Mouse (Mus musculus) kidney, postnatal 0 days (tissue): ENCODE data around the gene Lrpprc. TPM values are rescaled to one million over a fixed set of nuclear protein-coding genes. Genes with fewer than 3 reads are reported as not detected.

Experiments
- ATAC-seq: fragments of 200-750 bp; cut with Nextera tagmentation; replicated peaks from 2 replicates; pipeline ENCODE4 v1.8.0; 2017; ENCODE audit warnings: low read depth, moderate number of reproducible peaks, moderate TSS enrichment, moderate library complexity; ENCODE audit not compliant: low FRiP score
- DNase-seq: peaks from one replicate; pipeline ENCODE4 v3.0.0-alpha.2; 2016; ENCODE audit warnings: low spot score
- H3K27ac ChIP-seq: fragments of 300-500 bp; sonication (generic); 2 replicates; pipeline ENCODE4 v1.5.1; 2014; ENCODE audit warnings: mild to moderate bottlenecking
- H3K27me3 ChIP-seq: fragments of 300-500 bp; sonication (generic); 2 replicates; pipeline ENCODE4 v1.6.1; 2014; ENCODE audit warnings: low read length, mixed read lengths; ENCODE audit not compliant: insufficient read depth
- H3K36me3 ChIP-seq: fragments of 300-500 bp; sonication (generic); 2 replicates; pipeline ENCODE4 v1.6.1; 2014; ENCODE audit warnings: low read length, mixed read lengths; ENCODE audit not compliant: insufficient read depth
- H3K4me1 ChIP-seq: fragments of 300-500 bp; sonication (generic); replicated peaks from 2 replicates; pipeline ENCODE4 v1.6.1; 2014; ENCODE audit warnings: antibody characterized with exemption, low read length, mixed read lengths; ENCODE audit not compliant: insufficient read depth
- H3K4me2 ChIP-seq: fragments of 300-500 bp; sonication (generic); 2 replicates; pipeline ENCODE4 v1.6.1; 2014; ENCODE audit warnings: mild to moderate bottlenecking, low read length, moderate library complexity, mixed read lengths
- H3K4me3 ChIP-seq: fragments of 300-500 bp; sonication (generic); replicated peaks from 2 replicates; pipeline ENCODE4 v1.5.1; 2014; ENCODE audit warnings: low read depth, low read length
- H3K9ac ChIP-seq: fragments of 300-500 bp; sonication (generic); 2 replicates; pipeline ENCODE4 v1.6.1; 2014; ENCODE audit warnings: low read depth, low read length
- H3K9me3 ChIP-seq: fragments of 300-500 bp; sonication (generic); replicated peaks from 2 replicates; pipeline ENCODE4 v1.6.1; 2016; ENCODE audit warnings: low read length, inconsistent platforms, mixed read lengths
- CTCF ChIP-seq: IDR thresholded peaks from 2 replicates; pipeline ENCODE4 v1.5.1; 2016; ENCODE audit warnings: antibody characterized with exemption, low read depth, mild to moderate bottlenecking, moderate library complexity
- WGBS: fragments of 180-500 bp; shearing (Covaris S2); extraction: QIAGEN DNeasy Blood & Tissue Kit; methylation state at CpG from one replicate; pipeline ENCODE4 v1.1.7; 2014; 5-methylcytosine and 5-hydroxymethylcytosine counted together
- polyA plus RNA-seq: library from polyadenylated mRNA; unstranded; fragments of >200 nt; fragmentation: Nextera tagmentation; extraction: Ambion mirVana; gene quantifications from 2 replicates; pipeline ENCODE4 v1.2.1, GENCODE M21; 2015

Lrpprc gene
- polyA plus RNA-seq, 1 experiment from 2014 or later = 31.2 TPM

GRCm38 (mm10) chr17:84728201-84728911 lies 62.2 kb downstream of the Lrpprc start:
- 75% methylated on average over 1 of the region's 1 CpGs for WGBS
- Histone ChIP-seq H3K4me1 (no peaks in the 10 kb centered on the region), H3K4me2 (no peak overlapping the region), H3K4me3 (no peak overlapping the region), H3K27ac (no peak overlapping the region), H3K9ac (no peak overlapping the region), H3K27me3 (no peaks in the 10 kb centered on the region), H3K9me3 (no peaks in the 10 kb centered on the region), H3K36me3 (peaks cover 20% of the 10 kb centered on the region; the same call in 1 of the 2 replicates)
- TF ChIP-seq CTCF = no peak
- ATAC-seq (no peak), DNase-seq (no peak)

DNA sequence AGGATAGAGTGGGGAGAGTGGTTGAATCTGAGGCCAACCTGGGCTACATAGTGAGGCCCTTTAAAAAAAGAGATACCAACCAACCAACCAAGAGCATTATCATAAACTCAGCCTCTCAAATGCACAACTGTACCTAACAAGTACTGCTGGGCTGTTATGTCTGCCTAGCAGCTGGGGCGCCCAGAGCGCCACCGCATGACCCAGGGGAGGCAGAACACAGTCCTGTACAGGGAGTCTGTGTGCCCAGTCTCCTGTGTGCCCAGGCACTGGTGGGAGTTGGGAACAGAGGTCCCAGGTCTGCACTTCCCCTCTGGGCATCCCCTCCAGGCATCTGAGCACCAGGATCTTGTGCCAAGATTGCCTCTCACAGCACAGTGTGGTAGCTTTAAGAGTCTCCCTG lies 65.4 kb downstream of the Lrpprc start:
- ATAC-seq (no peak), DNase-seq (no peak)
- no peak overlapping the region for H3K4me3 ChIP-seq
- TF ChIP-seq CTCF = no peak
- H3K27me3 ChIP-seq = no peaks in the 10 kb centered on the region
- H3K36me3 ChIP-seq = peaks cover 28% of the 10 kb centered on the region; the same call in 1 of the 2 replicates
- H3K4me2 ChIP-seq = no peak overlapping the region
- H3K27ac ChIP-seq = no peak overlapping the region
- no peaks in the 10 kb centered on the region for H3K4me1 ChIP-seq
- H3K9me3 ChIP-seq = no peaks in the 10 kb centered on the region
- no peak overlapping the region for H3K9ac ChIP-seq
- WGBS = 98% methylated on average over 3 of the region's 3 CpGs

- WGBS = 43% methylated on average over 9 of the region's 9 CpGs
- Histone ChIP-seq H3K36me3 (peaks cover 28% of the 10 kb centered on the region; the same call in 1 of the 2 replicates), H3K4me1 (no peaks in the 10 kb centered on the region), H3K27me3 (no peaks in the 10 kb centered on the region), H3K4me2 (no peak overlapping the region), H3K9me3 (no peaks in the 10 kb centered on the region), H3K27ac (no peak overlapping the region), H3K4me3 (no peak overlapping the region), H3K9ac (no peak overlapping the region)
- no peak for TF ChIP-seq CTCF
- ATAC-seq = no peak; the same call in 1 of the 2 replicates
- peak; percentile 62 for DNase-seq
These were observed 66.6 kb downstream of the Lrpprc start for GRCm38 (mm10) chr17:84724028-84724427.

GRCm38 (mm10) chr17:84719105-84719504 lies 71.5 kb downstream of the Lrpprc start:
- H3K4me3 ChIP-seq = no peak overlapping the region
- H3K27ac ChIP-seq = no peak overlapping the region
- H3K9me3 ChIP-seq = no peaks in the 10 kb centered on the region
- ATAC-seq (no peak), DNase-seq (no peak)
- H3K4me1 ChIP-seq = no peaks in the 10 kb centered on the region
- H3K36me3 ChIP-seq = peaks cover 27% of the 10 kb centered on the region; the same call in 1 of the 2 replicates
- H3K4me2 ChIP-seq = no peak overlapping the region
- no peak overlapping the region for H3K9ac ChIP-seq
- WGBS = 62% methylated on average over 3 of the region's 3 CpGs
- no peak for TF ChIP-seq CTCF
- H3K27me3 ChIP-seq = no peaks in the 10 kb centered on the region

DNA sequence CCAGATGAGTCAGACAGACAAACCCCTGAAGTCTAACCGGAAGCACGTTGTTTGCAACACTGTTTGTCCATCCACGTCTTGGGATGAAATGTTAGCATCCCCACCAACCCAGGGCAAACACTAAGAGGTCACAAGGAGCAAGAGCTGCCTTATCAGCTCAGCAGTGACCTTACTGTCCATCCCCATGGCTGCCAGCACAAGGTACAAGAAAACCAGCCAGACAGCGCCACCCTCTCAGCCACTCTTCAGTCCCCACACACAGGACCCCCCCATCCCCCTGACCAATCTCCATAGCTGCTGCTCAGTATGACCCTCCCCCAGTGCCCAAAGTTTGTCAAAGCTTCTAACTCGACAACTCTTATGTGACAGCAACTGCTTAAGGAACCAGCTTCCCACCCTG lies 73.2 kb downstream of the Lrpprc start:
- no peaks in the 10 kb centered on the region for H3K9me3 ChIP-seq
- DNase-seq (no peak), ATAC-seq (no peak)
- H3K4me1 ChIP-seq = no peaks in the 10 kb centered on the region
- H3K4me3 ChIP-seq = no peak overlapping the region
- 84% methylated on average over 5 of the region's 5 CpGs for WGBS
- H3K4me2 ChIP-seq = no peak overlapping the region
- H3K27ac ChIP-seq = no peak overlapping the region
- no peaks in the 10 kb centered on the region for H3K27me3 ChIP-seq
- peaks cover 24% of the 10 kb centered on the region; the same call in 1 of the 2 replicates for H3K36me3 ChIP-seq
- H3K9ac ChIP-seq = no peak overlapping the region
- no peak for TF ChIP-seq CTCF

DNA sequence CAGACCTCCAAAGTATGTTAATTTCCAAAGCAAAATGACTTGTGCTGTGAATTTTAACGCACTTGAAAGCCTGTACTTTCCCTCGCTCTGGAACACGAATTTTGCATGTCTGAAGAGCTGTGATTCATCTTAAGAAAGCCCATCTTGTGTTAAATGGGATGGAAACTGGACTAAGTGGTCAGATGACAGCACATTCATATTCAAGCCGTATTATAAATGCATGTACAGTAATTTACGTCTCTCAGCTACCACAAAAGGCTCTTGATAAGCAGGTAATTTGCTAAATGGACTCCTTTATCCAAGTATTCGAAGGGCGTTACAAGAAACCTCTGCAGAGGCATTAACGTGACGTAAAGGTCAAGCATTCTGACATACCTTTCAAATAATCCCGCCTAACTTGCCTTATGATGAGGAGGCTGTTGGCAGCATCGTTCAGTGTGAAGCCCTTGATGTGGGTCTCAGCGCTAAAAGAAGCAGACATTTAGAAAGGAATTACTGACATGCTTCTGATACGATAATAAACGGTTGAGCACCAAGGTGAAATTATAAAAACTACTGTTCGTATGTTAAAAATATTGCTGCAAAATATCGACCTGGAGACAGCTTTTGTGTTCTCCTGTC lies 74.2 kb downstream of the Lrpprc start:
- TF ChIP-seq CTCF = no peak
- no peak overlapping the region for H3K4me2 ChIP-seq
- H3K27me3 ChIP-seq = no peaks in the 10 kb centered on the region
- H3K27ac ChIP-seq = no peak overlapping the region
- H3K9ac ChIP-seq = no peak overlapping the region
- H3K36me3 ChIP-seq = peaks cover 19% of the 10 kb centered on the region; the same call in 1 of the 2 replicates
- no peaks in the 10 kb centered on the region for H3K9me3 ChIP-seq
- H3K4me3 ChIP-seq = no peak overlapping the region
- ATAC-seq = no peak
- 81% methylated on average over 16 of the region's 16 CpGs for WGBS
- no peaks in the 10 kb centered on the region for H3K4me1 ChIP-seq
- DNase-seq = no peak
